Mouse (Mus musculus) myocyte (in vitro differentiated cells): ENCODE data around the gene Tnip3.

Experiments
- CEBPB ChIP-seq: IDR thresholded peaks from 2 replicates; pipeline ENCODE4 v1.6.1; 2011; ENCODE audit warnings: mild to moderate bottlenecking, moderate library complexity; ENCODE audit not compliant: poor library complexity, insufficient read depth, severe bottlenecking
- E2F4 ChIP-seq: IDR thresholded peaks from one replicate; pipeline ENCODE4 v1.6.1; 2011; ENCODE audit warnings: mild to moderate bottlenecking, control low read depth, moderate library complexity; ENCODE audit not compliant: insufficient read depth
- MAX ChIP-seq: IDR thresholded peaks from one replicate; pipeline ENCODE4 v1.6.1; 2011; ENCODE audit warnings: low read depth, mild to moderate bottlenecking, control low read depth
- MYOD1 ChIP-seq, 3 experiments: IDR thresholded peaks; one replicate each; pipeline ENCODE4 v1.6.1; 2011; ENCODE audit warnings: control low read depth in 2 of 3, low read depth in 2 of 3, mild to moderate bottlenecking in 2 of 3, moderate library complexity in 1 of 3; ENCODE audit not compliant: insufficient read length in 2 of 3, control insufficient read depth in 1 of 3
- MYOG ChIP-seq, 3 experiments: IDR thresholded peaks; one replicate each; pipeline ENCODE4 v1.6.1; 2011; ENCODE audit warnings: control low read depth in 2 of 3, low read depth in 2 of 3, mild to moderate bottlenecking in 2 of 3; ENCODE audit not compliant: insufficient read length in 2 of 3, control insufficient read depth in 1 of 3, insufficient read depth in 1 of 3
- POLR2A ChIP-seq: IDR thresholded peaks from one replicate; pipeline ENCODE4 v1.6.1; 2011; ENCODE audit warnings: low read depth, mild to moderate bottlenecking, control low read depth, moderate library complexity; ENCODE audit not compliant: insufficient read length
- POLR2AphosphoS2 ChIP-seq: IDR thresholded peaks from one replicate; pipeline ENCODE4 v1.6.1; 2011; ENCODE audit warnings: low read depth, control low read depth; ENCODE audit not compliant: insufficient read length
- SRF ChIP-seq: IDR thresholded peaks from one replicate; pipeline ENCODE4 v1.6.1; 2011; ENCODE audit warnings: low read depth; ENCODE audit not compliant: control insufficient read depth, insufficient read length
- TCF12 ChIP-seq: IDR thresholded peaks from one replicate; pipeline ENCODE4 v1.6.1; 2011; ENCODE audit warnings: mild to moderate bottlenecking, control low read depth; ENCODE audit not compliant: poor library complexity, insufficient read depth, severe bottlenecking
- TCF3 ChIP-seq: IDR thresholded peaks from one replicate; pipeline ENCODE4 v1.6.1; 2011; ENCODE audit warnings: low read depth, control low read depth; ENCODE audit not compliant: insufficient read length
- USF1 ChIP-seq: IDR thresholded peaks from one replicate; pipeline ENCODE4 v1.6.1; 2011; ENCODE audit warnings: low read depth, mild to moderate bottlenecking, control low read depth, moderate library complexity

DNA sequence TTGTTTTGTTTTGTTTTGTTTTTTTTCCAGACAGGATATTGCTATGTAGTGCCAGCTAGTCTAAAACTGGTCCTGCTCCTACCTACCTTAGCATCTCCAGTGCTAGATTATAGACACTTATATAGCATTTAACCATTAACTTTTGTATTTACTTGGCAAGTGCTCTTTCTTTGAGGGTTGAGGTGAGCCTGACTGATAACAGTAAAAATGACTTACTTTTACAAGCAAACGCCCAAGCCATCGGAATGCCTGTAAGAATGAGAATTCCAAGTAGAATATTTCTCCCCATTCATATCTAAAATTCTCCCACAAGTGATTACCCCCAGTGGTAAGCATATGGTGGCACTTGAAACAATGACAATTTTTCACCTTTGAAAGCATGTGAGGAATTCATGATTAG lies 105.5 kb downstream of the Tnip3 start:
- TF ChIP-seq POLR2A: no peak
- no peak for TF ChIP-seq SRF
- TF ChIP-seq TCF12: no peak
- TF ChIP-seq MYOG (IDR thresholded peaks at IDR 0.05; ENCODE audit: control insufficient read depth in 1 of 3, insufficient read depth in 1 of 3, insufficient read length in 2 of 3, low read depth in 2 of 3): no peak
- no peak for TF ChIP-seq MAX
- TF ChIP-seq E2F4: no peak
- no peak for TF ChIP-seq USF1
- no peak for TF ChIP-seq POLR2AphosphoS2
- no peak for TF ChIP-seq TCF3
- TF ChIP-seq MYOD1 (IDR thresholded peaks at IDR 0.05; ENCODE audit: control insufficient read depth in 1 of 3, insufficient read length in 2 of 3, low read depth in 2 of 3): no peak
- no peak for TF ChIP-seq CEBPB
